Mouse (Mus musculus): ENCODE data around the gene Wfdc15b.

Gene Wfdc15b

DNA sequence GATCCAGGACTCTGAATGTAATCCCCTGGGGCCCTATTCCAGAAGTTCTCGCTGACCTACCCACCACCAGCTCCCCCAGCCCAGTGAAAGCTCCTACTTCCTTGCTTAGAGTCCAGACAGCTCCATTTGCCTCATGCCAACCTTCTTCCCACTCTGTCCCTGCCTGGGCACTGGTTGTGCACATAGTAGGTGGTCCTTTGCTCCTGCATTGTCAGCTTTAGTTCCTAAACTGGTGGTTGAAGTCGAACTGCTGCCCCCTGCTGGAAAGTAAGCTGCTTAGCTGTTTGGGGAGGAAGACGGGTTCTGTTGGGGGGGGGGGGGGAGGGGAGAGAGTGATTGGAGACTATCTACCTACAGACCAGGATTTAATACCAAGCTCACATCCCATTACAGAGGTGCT, 41.3 kb downstream of the Wfdc15b start:
- peak in 1 of 2 experiments; percentile 4 for DNase-seq (ENCODE audit: low spot score in 2 of 2)

DNA sequence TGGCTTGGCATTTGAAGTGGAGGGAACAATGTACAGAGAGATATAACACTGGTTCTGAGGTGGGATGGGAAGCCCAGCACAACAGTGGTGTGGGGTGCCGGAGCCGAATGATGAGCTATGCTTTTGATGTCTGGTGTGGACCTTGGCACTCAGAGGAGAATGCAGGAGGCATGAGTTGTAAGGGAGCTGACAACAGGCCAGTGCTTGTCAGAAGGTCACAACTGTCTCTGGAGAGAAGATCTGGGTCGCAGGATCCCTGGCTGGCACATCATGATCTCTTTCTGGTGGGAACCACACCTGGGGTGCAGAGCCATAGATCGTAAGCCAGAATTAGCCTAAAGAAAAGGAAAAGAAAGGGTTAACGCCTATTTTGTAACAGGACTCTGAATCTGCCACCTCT, 43.6 kb downstream of the Wfdc15b start:
- DNase-seq (ENCODE audit: low spot score in 2 of 2), result no peak

DNA sequence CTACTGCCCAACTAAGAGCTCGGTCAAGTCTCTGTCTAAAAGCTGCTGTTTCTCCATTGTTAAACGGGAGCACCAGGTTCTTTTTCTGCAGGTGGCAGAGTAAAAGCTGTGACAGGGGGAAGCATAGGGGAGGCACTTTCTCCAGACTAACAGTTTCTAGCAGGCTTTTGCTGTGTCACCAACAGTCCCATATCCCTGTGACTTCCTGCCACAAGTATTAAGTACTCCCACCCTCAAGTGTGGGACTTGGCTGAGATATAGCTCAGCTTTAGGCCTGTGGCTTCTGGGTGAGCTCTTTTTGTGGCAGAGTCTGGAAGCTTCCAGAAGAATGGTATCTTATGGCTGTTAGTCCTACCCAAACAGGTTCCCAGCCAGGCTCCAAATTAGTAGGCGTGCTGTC, 45.6 kb downstream of the Wfdc15b start:
- no peak for DNase-seq (ENCODE audit: low spot score in 2 of 2)

DNA sequence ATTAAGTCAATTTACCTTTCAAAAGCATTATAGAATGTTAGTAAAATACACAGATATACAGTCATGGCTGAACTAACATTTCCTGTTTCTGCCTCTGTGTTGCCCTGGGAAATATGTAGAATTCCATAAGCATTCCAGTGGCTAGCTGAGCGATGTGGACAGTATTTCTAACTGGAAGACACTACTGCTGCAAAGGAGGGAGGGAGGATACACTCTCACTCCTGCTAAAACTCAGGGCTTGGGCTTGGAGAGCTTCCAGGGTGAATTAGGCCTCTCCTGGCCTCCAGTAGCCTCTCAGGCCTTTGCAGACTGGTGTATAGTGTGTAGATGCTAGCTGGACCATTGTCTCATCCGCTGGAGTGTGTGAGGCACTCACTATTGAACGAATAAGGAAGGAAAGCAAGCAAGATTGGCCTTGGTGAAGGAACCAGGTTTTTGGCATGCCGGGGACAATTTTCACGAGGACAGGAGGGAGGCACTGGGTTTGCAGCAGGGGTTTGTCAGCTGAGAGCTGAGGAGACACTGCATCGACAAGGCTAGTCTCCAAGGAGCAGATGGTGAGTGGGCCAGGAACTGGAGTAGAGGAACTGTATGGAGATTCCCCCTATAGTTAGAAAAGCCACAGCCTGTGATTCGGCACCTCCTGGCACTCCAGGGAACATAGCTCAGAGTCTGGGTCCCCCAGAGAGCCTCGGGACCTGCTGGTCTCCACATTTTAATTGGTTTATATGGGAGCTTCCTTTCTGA, 46.6 kb downstream of the Wfdc15b start:
- no peak for DNase-seq (ENCODE audit: low spot score in 2 of 2)

DNA sequence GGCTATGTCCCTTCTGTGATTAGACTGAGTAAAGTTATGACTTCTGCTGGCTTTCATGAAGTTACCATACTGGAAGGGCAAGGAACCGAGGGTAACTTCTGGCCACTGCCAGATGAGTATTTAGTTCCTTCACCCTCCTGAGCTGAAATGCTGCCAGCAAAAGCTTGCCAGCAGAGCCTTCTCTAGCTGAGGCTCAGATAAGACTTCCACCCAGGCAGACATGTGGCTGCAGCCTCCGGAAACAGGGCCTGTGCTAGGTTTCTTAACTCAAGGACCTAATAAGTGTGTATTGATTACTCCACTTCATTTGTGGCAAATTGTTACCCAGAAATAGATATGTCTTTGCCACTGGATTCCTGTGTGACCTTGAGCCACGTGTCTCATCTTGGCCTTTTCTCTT, 48.1 kb downstream of the Wfdc15b start:
- DNase-seq (ENCODE audit: low spot score in 2 of 2), result no peak

DNA sequence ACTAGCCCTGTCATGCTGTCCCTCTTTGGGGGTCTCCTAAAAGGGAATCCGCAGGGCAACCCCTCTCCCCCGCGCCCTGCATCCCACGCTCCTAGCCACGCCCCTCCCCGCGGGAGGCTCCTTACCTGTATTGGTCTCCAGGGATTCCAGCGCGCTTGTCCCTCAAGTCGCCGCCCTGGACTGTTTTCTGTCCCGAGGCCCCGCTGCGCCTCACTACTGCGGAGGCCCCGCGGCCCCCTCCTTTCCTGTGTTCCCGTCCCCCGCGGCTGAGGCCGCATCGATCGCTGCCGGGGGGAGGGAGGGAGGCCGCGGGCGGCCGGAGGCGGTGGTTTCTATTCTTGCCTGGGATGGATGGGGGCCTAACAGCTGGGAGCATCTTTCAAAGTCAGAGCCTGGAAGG, 50.6 kb downstream of the Wfdc15b start, which contains the start of gene Kcns1:
Gene Kcns1 (minus strand): TSS at position 212 of the 400 bp plus-strand sequence.
- DNase-seq (ENCODE audit: low spot score in 2 of 2), result no peak

DNA sequence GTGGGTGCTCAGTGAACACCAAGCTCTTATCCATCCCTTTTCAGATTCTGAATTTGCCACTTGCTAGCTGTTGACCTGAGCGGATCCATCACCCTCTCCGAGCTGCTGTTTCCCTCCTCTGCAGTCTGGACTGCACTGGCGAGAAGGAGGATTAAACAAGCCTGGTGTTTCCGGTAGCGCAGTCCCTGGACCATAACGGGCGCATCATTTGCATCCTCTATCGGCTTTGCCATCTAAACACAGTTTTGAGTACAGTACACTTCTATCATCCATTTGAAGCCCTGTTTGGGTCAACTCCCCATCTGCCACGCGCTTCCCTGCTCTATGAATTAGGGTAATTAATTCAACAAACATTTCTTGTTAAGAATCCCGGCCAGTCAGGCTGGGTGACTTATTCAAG, 51.1 kb downstream of the Wfdc15b start:
- no peak for DNase-seq (ENCODE audit: low spot score in 2 of 2)

DNA sequence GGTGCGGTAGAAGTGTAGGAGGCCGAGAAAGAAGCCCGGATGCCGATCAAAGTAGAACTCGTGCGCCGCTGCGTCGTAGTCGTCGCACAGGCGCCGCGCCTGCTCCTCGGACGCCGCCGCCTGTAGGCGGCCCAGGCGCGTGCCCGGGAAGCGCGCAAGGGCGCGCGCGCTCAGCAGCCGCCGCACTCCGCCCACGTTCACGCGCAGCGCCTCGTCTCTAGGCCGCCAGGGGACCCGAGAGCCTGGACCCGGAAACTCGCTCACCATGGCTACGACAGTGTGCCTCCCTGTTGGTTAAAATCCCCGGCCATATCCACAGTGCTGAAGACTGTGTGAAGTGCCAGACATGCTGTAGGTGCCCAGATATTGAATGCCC, 52.9 kb downstream of the Wfdc15b start:
- DNase-seq (ENCODE audit: low spot score in 2 of 2), result no peak

DNA sequence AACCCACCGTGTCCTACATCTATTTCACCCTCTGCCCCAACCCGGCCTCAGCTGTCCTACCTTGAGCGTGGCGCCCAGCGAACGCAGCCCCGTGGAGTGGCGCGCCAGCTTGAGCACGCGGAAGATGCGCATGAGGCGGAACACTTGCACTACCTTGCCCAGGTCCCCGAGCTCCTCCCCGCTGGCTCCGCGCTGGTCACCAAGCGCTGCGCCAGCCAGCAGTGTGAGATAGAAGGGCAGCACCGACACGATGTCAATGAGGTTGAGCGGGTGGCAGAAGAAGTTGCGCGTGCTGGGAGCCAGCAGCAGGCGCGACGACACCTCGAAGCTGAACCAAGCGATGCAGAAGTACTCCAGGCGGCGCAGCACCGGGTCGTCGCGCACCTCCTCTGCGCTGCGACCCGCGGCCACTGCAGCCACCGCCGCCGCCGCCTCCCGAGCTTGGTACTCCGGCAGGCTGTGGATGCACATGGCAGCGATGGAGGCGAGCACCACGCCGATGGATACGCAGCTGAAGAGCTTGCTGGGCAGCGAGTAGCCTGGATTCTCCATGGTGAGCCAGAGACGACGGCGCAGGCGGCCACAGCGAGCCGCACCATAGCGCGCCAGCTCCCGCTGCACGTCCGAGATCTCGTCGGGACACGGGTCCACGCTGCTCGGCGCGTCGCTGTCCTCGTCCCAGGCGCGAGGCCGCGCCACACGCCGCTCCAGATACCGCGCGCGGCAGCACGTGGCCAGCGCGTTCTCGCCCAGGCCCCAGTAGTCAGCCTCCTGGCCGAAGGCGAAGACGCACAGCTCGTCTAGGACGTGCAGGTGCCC, 53.5 kb downstream of the Wfdc15b start:
- no peak for DNase-seq (ENCODE audit: low spot score in 2 of 2)

DNA sequence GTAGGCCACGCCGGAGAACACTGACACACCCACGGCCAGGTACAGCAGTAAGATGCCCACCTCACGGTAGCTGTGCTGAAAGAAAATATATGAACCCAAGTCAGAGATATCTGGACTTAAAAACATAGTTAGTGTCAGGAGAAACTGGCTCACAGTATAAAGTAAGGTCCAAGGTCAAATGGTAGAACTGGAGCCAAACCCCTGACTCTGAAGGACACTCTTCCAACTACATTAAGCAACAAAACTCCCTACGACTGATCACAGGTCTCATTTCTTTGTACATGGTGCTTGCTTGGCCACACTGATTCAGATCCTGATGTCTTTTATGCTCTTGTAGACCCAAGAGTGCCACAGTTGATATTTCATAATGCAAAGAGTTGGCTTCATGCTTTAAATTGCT, 56.5 kb downstream of the Wfdc15b start:
- no peak for DNase-seq (ENCODE audit: low spot score in 2 of 2)

Measured in heart, adult 9 months (tissue).